Mouse (Mus musculus): ENCODE results near the gene Ankle1.

DNA sequence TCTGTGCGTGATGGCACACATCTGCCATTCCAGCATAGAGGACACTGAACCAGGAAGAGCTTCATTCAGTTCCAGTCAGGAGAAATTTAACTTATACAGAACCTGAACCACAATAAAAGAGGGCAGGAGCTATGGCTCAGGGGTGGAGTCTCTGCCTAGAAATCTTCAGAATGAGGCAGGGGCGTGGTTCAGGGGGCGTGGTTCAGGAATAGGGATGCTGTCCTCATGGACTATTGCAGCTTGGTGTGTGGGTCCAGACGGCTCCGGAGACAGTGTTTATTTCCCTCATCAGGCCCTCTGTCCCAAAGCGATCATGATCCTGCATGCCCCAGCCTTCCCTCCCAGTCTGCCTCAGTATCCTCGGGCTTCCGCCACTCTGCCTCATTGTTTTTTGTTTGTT lies 48.9 kb downstream of the Ankle1 start:
- no peak for TF ChIP-seq EP300 (IDR thresholded peaks at IDR 0.05; ENCODE audit: low read depth in 1 of 2, low read length in 2 of 2)
- no peak for TF ChIP-seq CTCF (IDR thresholded peaks at IDR 0.05 in 2 of 3, conservative IDR thresholded peaks at IDR 0.05 in 1 of 3; ENCODE audit: control insufficient read depth in 1 of 3, insufficient read depth in 1 of 3, low read depth in 2 of 3, low read length in 3 of 3, poor library complexity in 1 of 3, severe bottlenecking in 1 of 3)
- TF ChIP-seq GATA1 (IDR thresholded peaks at IDR 0.05; ENCODE audit: low read depth, low read length) = no peak
- TF ChIP-seq POLR2A (IDR thresholded peaks at IDR 0.05; ENCODE audit: control insufficient read depth in 1 of 2, insufficient read depth in 1 of 2, low read depth in 1 of 2, low read length in 2 of 2, poor library complexity in 1 of 2) = no peak
- TF ChIP-seq MAZ (IDR thresholded peaks at IDR 0.05; ENCODE audit: low read depth, low read length) = no peak
- TF ChIP-seq TCF12 (IDR thresholded peaks at IDR 0.05; ENCODE audit: low read depth, low read length) = no peak
- TF ChIP-seq NRF1 (IDR thresholded peaks at IDR 0.05; ENCODE audit: insufficient read depth, low read depth, low read length, poor library complexity, severe bottlenecking) = no peak
- TF ChIP-seq RAD21 (IDR thresholded peaks at IDR 0.05; ENCODE audit: low read depth, low read length) = no peak
